Mouse (Mus musculus): Measurements from ENCODE around the gene Dars.

DNA sequence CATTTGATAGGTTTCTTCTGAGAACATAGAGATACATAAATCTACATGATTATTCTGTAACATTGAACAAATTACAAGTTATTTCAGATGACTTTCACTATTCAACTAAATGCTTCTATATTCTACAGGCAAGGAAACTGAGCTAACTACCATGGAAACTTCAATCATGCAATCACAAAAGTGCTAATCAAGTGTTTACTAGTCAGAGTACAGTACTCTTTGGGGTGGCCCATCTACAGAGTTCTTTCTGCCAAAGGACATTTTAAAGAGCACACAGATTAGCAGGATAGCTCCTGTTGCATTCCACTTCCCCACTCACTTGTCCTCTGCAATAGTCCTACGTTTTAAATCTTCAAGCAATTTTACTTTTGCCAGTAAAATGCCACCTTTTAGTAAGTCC is 11.5 kb downstream of the Dars start:
- TF ChIP-seq EP300 (IDR thresholded peaks at IDR 0.05; ENCODE audit: low read depth) (no peak), CTCF (IDR thresholded peaks at IDR 0.05; ENCODE audit: low read depth) (no peak)
